Mouse (Mus musculus): ENCODE results near the gene Atp6v0a1.

- TF ChIP-seq CTCF (IDR thresholded peaks at IDR 0.05; ENCODE audit: low read depth, low read length): no peak
- no peak for TF ChIP-seq POLR2A (IDR thresholded peaks at IDR 0.05; ENCODE audit: extremely low read depth, insufficient read depth, low read length)
These were observed 60.9 kb downstream of the Atp6v0a1 start for GRCm38 (mm10) chr11:101070189-101070527.

All from liver, adult 2 months (tissue).